Mouse (Mus musculus): ENCODE data around the gene Tmem54.

Gene Tmem54

GRCm38 (mm10) chr4:129151276-129151811 lies 46.0 kb downstream of the Tmem54 start:
- no peak for DNase-seq (ENCODE audit: low spot score)

GRCm38 (mm10) chr4:129157541-129157940 lies 52.2 kb downstream of the Tmem54 start:
- no peak for DNase-seq (ENCODE audit: low spot score)

GRCm38 (mm10) chr4:129158549-129158948 lies 53.2 kb downstream of the Tmem54 start:
- DNase-seq (ENCODE audit: low spot score) = no peak

- DNase-seq (ENCODE audit: low spot score) = no peak
These were observed 55.7 kb downstream of the Tmem54 start for GRCm38 (mm10) chr4:129161076-129161475.

Measured in left cerebral cortex, adult 11 months (tissue).